In genomic region chr2:103944859-103945258, GRCm38 (mm10) we compare ENCODE assay signal across 19 mouse cellular contexts. TPM values are rescaled to one million over a fixed set of nuclear protein-coding genes. Genes with fewer than 3 reads are reported as not detected.
DNase-seq lines count a peak whose midpoint lies in the region; ATAC-seq and TF ChIP-seq lines count a peak whose summit lies in the region.
"Had no signal": no experiment of that assay in that cellular context is flagged by ENCODE, and none has a peak within 500 bp of the region (broad histone marks: within the 10 kb centered on the region; RNA-seq: fewer than 3 reads in every experiment).

No protein-coding gene starts in this region.

- DNase-seq in liver, adult 2 months (ENCODE audit: extremely low read depth, low read depth, low spot score): peak; percentile 27
- DNase-seq in CH12.LX (ENCODE audit: extremely low read depth): peak; percentile 82
- no peak for DNase-seq in forebrain, embryonic 10.5 days (ENCODE audit: extremely low spot score, low spot score)
- no peak for DNase-seq in hindbrain, embryonic 11.5 days (ENCODE audit: low spot score)
- DNase-seq: adrenal gland, postnatal 25 days; cerebellum, postnatal 25 days; gastrocnemius, postnatal 14 days; kidney, adult 11 months; kidney, postnatal 36 days; left cerebral cortex, postnatal 4 days; lung, adult 2 months had no signal

- TF ChIP-seq RAD21 in CH12.LX (IDR thresholded peaks at IDR 0.05; ENCODE audit: low read depth, low read length): no peak; the same call in none of the 2 replicates

- H3K27me3 ChIP-seq in liver, adult 2 months (ENCODE audit: control insufficient read depth, insufficient read depth, low read length): no peaks in the 10 kb centered on the region
- no peaks in the 10 kb centered on the region; the same call in 1 of the 2 replicates for H3K27me3 ChIP-seq in liver, embryonic 12.5 days (replicated peaks)
- H3K27me3 ChIP-seq in CH12.LX (replicated peaks): no peaks in the 10 kb centered on the region
- H3K27me3 ChIP-seq in forebrain, embryonic 16.5 days (replicated peaks; ENCODE audit: control insufficient read depth, insufficient read depth, low read length): no peaks in the 10 kb centered on the region
- H3K27me3 ChIP-seq in forebrain, embryonic 10.5 days (ENCODE audit: poor library complexity, severe bottlenecking): peaks cover 27% of the 10 kb centered on the region
- H3K27me3 ChIP-seq in hindbrain, embryonic 11.5 days (ENCODE audit: control insufficient read depth, insufficient read depth, low read length): no peaks in the 10 kb centered on the region
- H3K27me3 ChIP-seq: hindbrain, embryonic 15.5 days had no signal

- no peak overlapping the region for H3K9ac ChIP-seq in liver, adult 2 months (ENCODE audit: low read depth, low read length)
- no peak overlapping the region for H3K9ac ChIP-seq in liver, embryonic 12.5 days
- no peak overlapping the region for H3K9ac ChIP-seq in CH12.LX (ENCODE audit: insufficient read depth, low read depth)
- H3K9ac ChIP-seq in forebrain, embryonic 16.5 days (replicated peaks; ENCODE audit: low read depth, low read length): no peak overlapping the region
- H3K9ac ChIP-seq in hindbrain, embryonic 11.5 days (ENCODE audit: low read depth, low read length): no peak overlapping the region
- H3K9ac ChIP-seq: heart, embryonic 13.5 days; hindbrain, embryonic 15.5 days had no signal

- no peak overlapping the region for H3K4me3 ChIP-seq in liver, adult 2 months (ENCODE audit: insufficient read depth, low read depth, low read length)
- no peak overlapping the region for H3K4me3 ChIP-seq in liver, embryonic 12.5 days
- H3K4me3 ChIP-seq in CH12.LX (replicated peaks in 1 of 3; ENCODE audit: low read depth in 2 of 3, low read length in 2 of 3, poor library complexity in 1 of 3): peak overlapping the region in 1 of 3 experiments; percentile 0
- no peak overlapping the region for H3K4me3 ChIP-seq in forebrain, embryonic 16.5 days (replicated peaks; ENCODE audit: low read length)
- no peak overlapping the region for H3K4me3 ChIP-seq in forebrain, embryonic 10.5 days
- H3K4me3 ChIP-seq in hindbrain, embryonic 11.5 days (ENCODE audit: low read depth, low read length): no peak overlapping the region
- H3K4me3 ChIP-seq: embryonic facial prominence, embryonic 10.5 days; erythroblast, embryonic 14.5 days; heart, embryonic 13.5 days; hindbrain, embryonic 15.5 days had no signal

- peak; percentile 93 for TF ChIP-seq EP300 in CH12.LX (IDR thresholded peaks at IDR 0.05; ENCODE audit: low read length)

- no peaks in the 10 kb centered on the region for H3K4me1 ChIP-seq in liver, adult 2 months (ENCODE audit: control insufficient read depth, insufficient read depth, low read length)
- H3K4me1 ChIP-seq in liver, embryonic 12.5 days: peaks cover 38% of the 10 kb centered on the region
- peaks cover 45 to 60% of the 10 kb centered on the region in 2 experiments for H3K4me1 ChIP-seq in CH12.LX (ENCODE audit: control insufficient read depth in 1 of 2, insufficient read depth in 2 of 2)
- no peaks in the 10 kb centered on the region for H3K4me1 ChIP-seq in forebrain, embryonic 16.5 days (replicated peaks; ENCODE audit: control insufficient read depth, insufficient read depth, low read length)
- H3K4me1 ChIP-seq in forebrain, embryonic 10.5 days: peaks cover 19% of the 10 kb centered on the region
- no peaks in the 10 kb centered on the region for H3K4me1 ChIP-seq in hindbrain, embryonic 11.5 days (replicated peaks; ENCODE audit: control insufficient read depth, insufficient read depth, low read length)

- no peak for TF ChIP-seq CTCF in liver, adult 2 months (IDR thresholded peaks at IDR 0.05; ENCODE audit: low read depth, low read length)
- TF ChIP-seq CTCF in CH12.LX (conservative IDR thresholded peaks at IDR 0.05 in 1 of 2, IDR thresholded peaks at IDR 0.05 in 1 of 2; ENCODE audit: low read depth in 2 of 2, low read length in 2 of 2): no peak

- no peak for TF ChIP-seq POLR2A in liver, adult 2 months (IDR thresholded peaks at IDR 0.05; ENCODE audit: extremely low read depth, insufficient read depth, low read length)
- no peak for TF ChIP-seq POLR2A in CH12.LX (IDR thresholded peaks at IDR 0.05; ENCODE audit: low read depth, low read length)

- no peak for ATAC-seq in liver, embryonic 12.5 days
- ATAC-seq in granulocyte monocyte progenitor cell, adult 5-6 weeks (replicated peaks; ENCODE audit: poor library complexity, severe bottlenecking): peak; percentile 72
- peak; percentile 67 for ATAC-seq in monocyte, adult 5-6 weeks (replicated peaks; ENCODE audit: insufficient number of reproducible peaks, low FRiP score, low TSS enrichment, poor library complexity, severe bottlenecking)
- ATAC-seq in forebrain, embryonic 16.5 days: no peak
- ATAC-seq in hindbrain, embryonic 11.5 days (ENCODE audit: low FRiP score): no peak

- no peaks in the 10 kb centered on the region for H3K9me3 ChIP-seq in liver, embryonic 12.5 days (replicated peaks)
- no peaks in the 10 kb centered on the region for H3K9me3 ChIP-seq in CH12.LX (replicated peaks; ENCODE audit: low read length)
- no peaks in the 10 kb centered on the region for H3K9me3 ChIP-seq in forebrain, embryonic 16.5 days (ENCODE audit: control insufficient read depth, low read length)
- H3K9me3 ChIP-seq in forebrain, embryonic 10.5 days: no peaks in the 10 kb centered on the region
- no peaks in the 10 kb centered on the region for H3K9me3 ChIP-seq in hindbrain, embryonic 11.5 days (ENCODE audit: control insufficient read depth, low read length)
- H3K9me3 ChIP-seq: embryonic facial prominence, embryonic 10.5 days; heart, embryonic 13.5 days; hindbrain, embryonic 15.5 days had no signal

- dilution Hi-C loops in CH12.LX (cut with MboI; ENCODE audit: extremely low pct_ligation_motif_present, extremely low pct_unique_long_range_greater_than_20kb, low sequenced_read_pairs): no loop called here

- no peak overlapping the region for H3K27ac ChIP-seq in liver, adult 2 months (replicated peaks; ENCODE audit: insufficient read depth, low read depth, low read length)
- H3K27ac ChIP-seq in liver, embryonic 12.5 days: no peak overlapping the region
- H3K27ac ChIP-seq in CH12.LX (ENCODE audit: insufficient read depth, low read depth): peak overlapping the region; percentile 46
- no peak overlapping the region for H3K27ac ChIP-seq in forebrain, embryonic 16.5 days (ENCODE audit: low read length)
- H3K27ac ChIP-seq in forebrain, embryonic 10.5 days: no peak overlapping the region
- no peak overlapping the region for H3K27ac ChIP-seq in hindbrain, embryonic 11.5 days (ENCODE audit: low read depth, low read length)
- H3K27ac ChIP-seq: embryonic facial prominence, embryonic 10.5 days; heart, embryonic 13.5 days; hindbrain, embryonic 15.5 days had no signal

- H3K79me2 ChIP-seq in liver, adult 2 months (ENCODE audit: control insufficient read depth, insufficient read depth, low read length): no peaks in the 10 kb centered on the region
- H3K79me2 ChIP-seq in CH12.LX (replicated peaks; ENCODE audit: control insufficient read depth, extremely low read depth, insufficient read depth, poor library complexity, severe bottlenecking): no peaks in the 10 kb centered on the region

- 80% methylated on average over 2 of the region's 2 CpGs for WGBS in liver, adult 2 months
- WGBS in liver, embryonic 12.5 days (ENCODE audit: insufficient replicate concordance): 47% methylated on average over 2 of the region's 2 CpGs
- 94% methylated on average over 2 of the region's 2 CpGs for WGBS in forebrain, embryonic 16.5 days
- 90% methylated on average over 2 of the region's 2 CpGs for WGBS in forebrain, embryonic 10.5 days
- WGBS in hindbrain, embryonic 11.5 days: 91% methylated on average over 2 of the region's 2 CpGs

- H3K4me2 ChIP-seq in liver, embryonic 12.5 days: no peak overlapping the region
- H3K4me2 ChIP-seq in CH12.LX (ENCODE audit: insufficient read depth, low read depth, poor library complexity, severe bottlenecking): peak overlapping the region; percentile 25; the same call in 1 of the 2 replicates
- no peak overlapping the region for H3K4me2 ChIP-seq in forebrain, embryonic 16.5 days (ENCODE audit: low read length)
- H3K4me2 ChIP-seq in hindbrain, embryonic 11.5 days (replicated peaks; ENCODE audit: low read depth, low read length): no peak overlapping the region
- H3K4me2 ChIP-seq: heart, embryonic 13.5 days; hindbrain, embryonic 15.5 days had no signal

- H3K36me3 ChIP-seq in liver, adult 2 months (ENCODE audit: control insufficient read depth, insufficient read depth, low read length): no peaks in the 10 kb centered on the region
- H3K36me3 ChIP-seq in liver, embryonic 12.5 days: no peaks in the 10 kb centered on the region
- no peaks in the 10 kb centered on the region for H3K36me3 ChIP-seq in CH12.LX (replicated peaks in 1 of 2; ENCODE audit: control insufficient read depth in 1 of 2, insufficient read depth in 1 of 2, low read length in 1 of 2)
- H3K36me3 ChIP-seq in forebrain, embryonic 16.5 days (ENCODE audit: control insufficient read depth, insufficient read depth): no peaks in the 10 kb centered on the region
- no peaks in the 10 kb centered on the region for H3K36me3 ChIP-seq in forebrain, embryonic 10.5 days (replicated peaks)
- no peaks in the 10 kb centered on the region for H3K36me3 ChIP-seq in hindbrain, embryonic 11.5 days (ENCODE audit: control insufficient read depth, insufficient read depth, low read length)
- H3K36me3 ChIP-seq: embryonic facial prominence, embryonic 10.5 days; heart, embryonic 13.5 days; hindbrain, embryonic 15.5 days had no signal

- in situ Hi-C loops in CH12.LX (cut with MboI; ENCODE audit: low pct_ligation_motif_present, low pct_unique_long_range_greater_than_20kb, low sequenced_read_pairs): no loop called here

TF ChIP-seq in CH12.LX, 34 proteins besides CTCF, POLR2A, EP300 and RAD21 (continues in another document):
- TF ChIP-seq MYC (IDR thresholded peaks at IDR 0.05; ENCODE audit: low read depth, low read length): peak; percentile 76
- no peak for TF ChIP-seq CHD2 (IDR thresholded peaks at IDR 0.05; ENCODE audit: low read length)
- TF ChIP-seq CHD1 (IDR thresholded peaks at IDR 0.05; ENCODE audit: low read depth, low read length): no peak
- TF ChIP-seq NRF1 (IDR thresholded peaks at IDR 0.05; ENCODE audit: low read depth, low read length): no peak

RNA-seq across cellular contexts. Expression of gene Lmo2, which starts 12.9 kb away (rescaled TPM):
- total RNA-seq in liver, adult 2 months (2014; rRNA removed): 4.5 and 5.1 TPM in 2 replicates
- polyA plus RNA-seq in liver, adult 2 months (2012; rRNA removed): 2.4 and 3.8 TPM in 2 replicates
- polyA plus RNA-seq in liver, embryonic 12.5 days (2016; fragmentation: Nextera tagmentation; extraction: Ambion mirVana): 188 and 194 TPM in 2 replicates
- 108 and 109 TPM in 2 replicates for total RNA-seq in CH12.LX (2012; rRNA removed)
- 61.3 and 63.6 TPM in 2 replicates for total RNA-seq in CH12.LX (2014; rRNA removed)
- 43.3 and 49.6 TPM in 2 replicates for polyA plus RNA-seq in CH12.LX (2012; ENCODE audit: insufficient read length, low read depth)
- 334 and 343 TPM in 2 replicates for total RNA-seq in granulocyte monocyte progenitor cell, adult 5-6 weeks (2014; fragmentation: Nextera tagmentation)
- 231 and 233 TPM in 2 replicates for total RNA-seq in granulocyte monocyte progenitor cell, adult 5-6 weeks (2017)
- 50.1 to 71.8 TPM (median 67.7 TPM) in 3 replicates for total RNA-seq in monocyte, adult 5-6 weeks (2017)
- polyA plus RNA-seq in forebrain, embryonic 16.5 days (2015; fragmentation: Nextera tagmentation; extraction: Ambion mirVana): 19.8 and 20.0 TPM in 2 replicates
- polyA plus RNA-seq in forebrain, embryonic 10.5 days (2016; fragmentation: Nextera tagmentation; extraction: Ambion mirVana): 24.3 and 26.4 TPM in 2 replicates
- 21.3 and 23.9 TPM in 2 replicates for polyA plus RNA-seq in hindbrain, embryonic 11.5 days (2014; fragmentation: Nextera tagmentation; extraction: Ambion mirVana)

Comparison
In these comparisons a context has a peak if more than half of its experiments do, and no peak if none do; other contexts are left out.
1. DNase-seq: peak in liver, adult 2 months (single experiment) and CH12.LX (single experiment); none in forebrain, embryonic 10.5 days (single experiment) and hindbrain, embryonic 11.5 days (single experiment).
2. ATAC-seq: peak in granulocyte monocyte progenitor cell, adult 5-6 weeks (single experiment) and monocyte, adult 5-6 weeks (single experiment); none in liver, embryonic 12.5 days (single experiment), forebrain, embryonic 16.5 days (single experiment) and hindbrain, embryonic 11.5 days (single experiment).